Mouse (Mus musculus) kidney, embryonic 15.5 days (tissue): Measurements from ENCODE around the gene Mtmr10. TPM values are rescaled to one million over a fixed set of nuclear protein-coding genes. Genes with fewer than 3 reads are reported as not detected.

Experiments
- ATAC-seq: fragments of 200-750 bp; cut with Nextera tagmentation; replicated peaks from 2 replicates; pipeline ENCODE4 v1.8.0; 2017; ENCODE audit warnings: moderate TSS enrichment; ENCODE audit not compliant: low FRiP score
- H3K27ac ChIP-seq: fragments of 300-500 bp; sonication (generic); 2 replicates; pipeline ENCODE4 v1.5.1; 2015; ENCODE audit warnings: mild to moderate bottlenecking, inconsistent platforms
- H3K27me3 ChIP-seq: fragments of 300-500 bp; sonication (generic); 2 replicates; pipeline ENCODE4 v1.6.1; 2015; ENCODE audit warnings: inconsistent platforms
- H3K36me3 ChIP-seq: fragments of 300-500 bp; sonication (generic); 2 replicates; pipeline ENCODE4 v1.6.1; 2015; ENCODE audit warnings: inconsistent platforms
- H3K4me1 ChIP-seq: fragments of 300-500 bp; sonication (generic); 2 replicates; pipeline ENCODE4 v1.6.1; 2015; ENCODE audit warnings: inconsistent platforms
- H3K4me2 ChIP-seq: fragments of 300-500 bp; sonication (generic); 2 replicates; pipeline ENCODE4 v1.6.1; 2015; ENCODE audit warnings: moderate library complexity, mild to moderate bottlenecking, inconsistent platforms
- H3K4me3 ChIP-seq: fragments of 300-500 bp; sonication (generic); replicated peaks from 2 replicates; pipeline ENCODE4 v1.5.1; 2015; ENCODE audit warnings: mild to moderate bottlenecking, inconsistent platforms
- H3K9ac ChIP-seq: fragments of 300-500 bp; sonication (generic); 2 replicates; pipeline ENCODE4 v1.6.1; 2015; ENCODE audit warnings: mild to moderate bottlenecking, inconsistent platforms
- H3K9me3 ChIP-seq: fragments of 300-500 bp; sonication (generic); replicated peaks from 2 replicates; pipeline ENCODE4 v1.6.1; 2016; ENCODE audit warnings: inconsistent platforms
- WGBS: fragments of 180-500 bp; shearing (Covaris S2); methylation state at CpG from one replicate; pipeline ENCODE4 v1.1.7; 2015; ENCODE audit warnings: mixed read lengths; 5-methylcytosine and 5-hydroxymethylcytosine counted together
- polyA plus RNA-seq: library from polyadenylated mRNA; unstranded; fragments of >200 nt; fragmentation: Nextera tagmentation; extraction: Ambion mirVana; gene quantifications from 2 replicates; pipeline ENCODE4 v1.2.1, GENCODE M21; 2015

Mtmr10 gene
- polyA plus RNA-seq, 1 experiment from 2014 or later = 10.2 TPM

DNA sequence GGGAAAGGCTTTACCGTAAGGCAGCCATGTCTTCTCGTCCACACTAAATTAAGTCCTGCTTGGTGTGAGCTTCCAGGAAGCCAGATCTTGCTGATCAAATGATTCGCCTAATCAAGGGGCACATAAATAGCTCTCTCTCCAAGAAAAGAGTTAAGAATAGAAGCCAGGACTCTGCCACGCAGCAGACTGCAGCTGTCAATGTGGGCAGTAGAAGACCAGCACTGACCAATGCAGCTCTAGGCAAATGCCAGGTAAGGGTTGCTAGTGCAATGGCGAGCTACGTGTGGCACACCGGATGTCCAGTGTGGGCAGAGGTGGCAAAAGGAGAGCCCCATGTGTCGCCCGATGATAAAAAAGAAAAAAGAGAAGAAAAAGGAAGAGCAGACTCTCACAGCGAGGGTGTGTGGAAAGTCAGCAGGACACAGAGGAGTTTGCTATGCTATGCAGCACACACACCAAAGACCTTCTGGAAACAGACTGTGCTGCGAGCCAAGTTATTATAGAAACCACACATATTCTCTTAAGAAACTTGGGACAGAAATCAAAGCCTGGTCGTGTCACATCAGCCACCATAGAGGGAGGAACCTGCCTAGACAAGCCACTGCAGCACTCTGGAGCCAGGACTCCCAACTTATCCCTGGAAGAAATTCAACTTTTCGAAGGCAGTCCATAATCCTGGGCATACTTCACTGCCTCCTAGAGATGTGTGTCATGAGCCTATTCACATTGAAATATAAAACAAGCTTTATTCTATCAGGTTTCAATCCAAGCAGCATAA, 21.8 kb upstream of the Mtmr10 start:
- no peak overlapping the region for H3K4me2 ChIP-seq
- no peak overlapping the region for H3K4me3 ChIP-seq
- no peaks in the 10 kb centered on the region for H3K36me3 ChIP-seq
- H3K9me3 ChIP-seq = 0 out of 2 replicates have a peak, but pooled peaks cover 5% of the 10 kb centered on the region
- no peaks in the 10 kb centered on the region for H3K4me1 ChIP-seq
- H3K9ac ChIP-seq = no peak overlapping the region
- peaks cover 17% of the 10 kb centered on the region for H3K27me3 ChIP-seq
- no peak for ATAC-seq
- H3K27ac ChIP-seq = no peak overlapping the region
- 86% methylated on average over 13 of the region's 13 CpGs for WGBS

DNA sequence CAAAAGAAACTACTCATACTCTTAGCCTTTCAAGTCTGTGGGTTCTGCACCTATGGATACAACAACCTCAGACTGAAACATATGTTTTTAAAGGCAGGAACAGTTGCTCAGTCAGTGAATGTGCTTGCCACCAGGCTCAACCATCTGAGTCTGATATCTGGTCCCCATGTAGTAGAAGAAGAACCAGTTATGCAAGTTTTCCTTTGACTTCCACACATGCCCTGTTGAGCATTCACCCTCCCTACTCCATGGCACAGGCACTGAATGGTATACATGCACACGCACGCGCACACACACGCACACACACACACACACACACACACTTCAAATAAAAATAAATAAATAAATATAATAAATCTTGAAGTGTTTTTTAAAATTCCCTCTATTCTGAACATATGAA, 20.9 kb upstream of the Mtmr10 start:
- no peak overlapping the region for H3K4me3 ChIP-seq
- no peak overlapping the region for H3K9ac ChIP-seq
- H3K4me2 ChIP-seq = no peak overlapping the region
- ATAC-seq = no peak
- H3K9me3 ChIP-seq = no peaks in the 10 kb centered on the region
- 90% methylated on average over 4 of the region's 4 CpGs for WGBS
- H3K27ac ChIP-seq = no peak overlapping the region
- H3K36me3 ChIP-seq = no peaks in the 10 kb centered on the region
- peaks cover 17% of the 10 kb centered on the region for H3K27me3 ChIP-seq
- no peaks in the 10 kb centered on the region for H3K4me1 ChIP-seq

DNA sequence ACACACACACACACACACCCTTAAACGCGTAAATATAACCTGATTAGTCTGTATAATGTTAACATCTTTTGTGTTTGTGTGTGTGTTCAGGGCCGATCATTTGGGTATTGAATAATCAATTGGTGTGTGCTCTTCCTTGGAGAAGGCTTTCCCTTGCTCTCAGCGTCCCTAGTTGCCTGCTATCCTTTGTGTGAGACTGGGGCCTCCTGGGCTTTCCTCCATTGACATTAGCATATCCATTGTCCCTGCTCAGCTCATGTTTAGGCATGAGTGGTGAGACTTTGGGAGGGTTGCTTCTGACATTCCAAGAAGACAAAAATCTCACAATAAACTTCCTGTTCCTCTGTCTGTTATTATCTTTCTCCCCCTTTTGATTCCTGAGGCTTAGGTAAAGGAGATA, 15.5 kb upstream of the Mtmr10 start:
- H3K27me3 ChIP-seq = peaks cover 17% of the 10 kb centered on the region
- ATAC-seq = no peak
- 48% methylated on average over 4 of the region's 4 CpGs for WGBS

GRCm38 (mm10) chr7:64275518-64275917, 11.9 kb upstream of the Mtmr10 start:
- Histone ChIP-seq H3K27me3 (no peaks in the 10 kb centered on the region), H3K9ac (no peak overlapping the region), H3K27ac (no peak overlapping the region), H3K4me3 (no peak overlapping the region), H3K36me3 (no peaks in the 10 kb centered on the region), H3K4me2 (no peak overlapping the region), H3K9me3 (no peaks in the 10 kb centered on the region), H3K4me1 (0 out of 2 replicates have a peak, but pooled peaks cover 4% of the 10 kb centered on the region)
- no peak for ATAC-seq
- WGBS = 65% methylated on average over 4 of the region's 4 CpGs

More for the DNA sequence above, 15.5 kb upstream of the Mtmr10 start:
- Histone ChIP-seq H3K36me3 (no peaks in the 10 kb centered on the region), H3K4me3 (no peak overlapping the region), H3K9ac (no peak overlapping the region), H3K9me3 (no peaks in the 10 kb centered on the region), H3K27ac (no peak overlapping the region), H3K4me1 (0 out of 2 replicates have a peak, but pooled peaks cover 4% of the 10 kb centered on the region), H3K4me2 (no peak overlapping the region)

GRCm38 (mm10) chr7:64276921-64277320, 10.5 kb upstream of the Mtmr10 start:
- Histone ChIP-seq H3K27ac (no peak overlapping the region), H3K9me3 (no peaks in the 10 kb centered on the region), H3K27me3 (no peaks in the 10 kb centered on the region), H3K4me2 (no peak overlapping the region), H3K4me3 (no peak overlapping the region), H3K36me3 (no peaks in the 10 kb centered on the region), H3K9ac (no peak overlapping the region), H3K4me1 (0 out of 2 replicates have a peak, but pooled peaks cover 4% of the 10 kb centered on the region)
- no peak for ATAC-seq
- WGBS = 50% methylated on average over 6 of the region's 6 CpGs

DNA sequence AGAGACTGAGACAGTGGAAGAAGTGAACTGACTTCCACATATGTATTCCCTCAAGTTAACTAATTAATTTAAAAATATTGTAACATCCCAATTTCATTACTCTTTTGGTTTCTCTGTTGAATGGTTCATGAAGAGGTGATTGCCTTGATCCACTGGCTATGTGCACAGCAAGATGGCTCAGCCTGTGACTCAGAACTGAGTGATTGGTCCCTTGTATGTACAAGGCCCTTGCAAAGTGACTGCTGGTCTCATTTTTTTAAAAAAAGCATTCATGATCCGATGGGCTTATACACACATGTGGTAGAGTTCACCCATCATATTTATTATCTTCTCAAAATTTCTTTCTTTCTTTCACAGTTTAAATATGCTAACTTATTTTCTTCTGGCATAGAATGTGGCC, 8.9 kb upstream of the Mtmr10 start:
- no peak for ATAC-seq
- no peaks in the 10 kb centered on the region for H3K27me3 ChIP-seq
- no peak overlapping the region for H3K4me3 ChIP-seq
- H3K27ac ChIP-seq = no peak overlapping the region
- H3K4me1 ChIP-seq = 0 out of 2 replicates have a peak, but pooled peaks cover 4% of the 10 kb centered on the region
- H3K9ac ChIP-seq = no peak overlapping the region
- H3K36me3 ChIP-seq = no peaks in the 10 kb centered on the region
- no peaks in the 10 kb centered on the region for H3K9me3 ChIP-seq
- no peak overlapping the region for H3K4me2 ChIP-seq
- 81% methylated on average over 1 of the region's 1 CpGs for WGBS

DNA sequence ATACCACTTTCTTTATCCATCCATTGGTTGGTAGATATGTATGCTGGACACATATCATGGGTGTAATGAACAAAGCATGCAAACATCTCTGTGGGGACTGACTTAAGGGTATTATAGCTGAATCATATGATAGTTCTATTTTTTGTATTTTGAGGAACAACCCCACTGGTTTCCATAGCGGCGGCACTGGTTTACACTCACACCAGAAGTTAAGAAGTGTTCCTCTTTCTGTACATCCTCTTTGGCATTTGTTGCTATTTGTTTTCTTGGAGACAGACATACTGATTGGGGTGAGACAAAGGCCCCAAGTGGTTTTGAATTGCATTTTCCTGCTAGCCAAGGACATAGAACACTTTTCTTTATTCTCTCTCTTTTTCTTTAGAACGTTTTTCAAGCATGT, 7.9 kb upstream of the Mtmr10 start:
- H3K27me3 ChIP-seq = no peaks in the 10 kb centered on the region
- no peaks in the 10 kb centered on the region for H3K9me3 ChIP-seq
- H3K4me1 ChIP-seq = 0 out of 2 replicates have a peak, but pooled peaks cover 4% of the 10 kb centered on the region
- WGBS = 86% methylated on average over 3 of the region's 3 CpGs
- H3K9ac ChIP-seq = no peak overlapping the region
- no peak for ATAC-seq
- H3K36me3 ChIP-seq = no peaks in the 10 kb centered on the region
- no peak overlapping the region for H3K4me3 ChIP-seq
- H3K27ac ChIP-seq = no peak overlapping the region
- no peak overlapping the region for H3K4me2 ChIP-seq

DNA sequence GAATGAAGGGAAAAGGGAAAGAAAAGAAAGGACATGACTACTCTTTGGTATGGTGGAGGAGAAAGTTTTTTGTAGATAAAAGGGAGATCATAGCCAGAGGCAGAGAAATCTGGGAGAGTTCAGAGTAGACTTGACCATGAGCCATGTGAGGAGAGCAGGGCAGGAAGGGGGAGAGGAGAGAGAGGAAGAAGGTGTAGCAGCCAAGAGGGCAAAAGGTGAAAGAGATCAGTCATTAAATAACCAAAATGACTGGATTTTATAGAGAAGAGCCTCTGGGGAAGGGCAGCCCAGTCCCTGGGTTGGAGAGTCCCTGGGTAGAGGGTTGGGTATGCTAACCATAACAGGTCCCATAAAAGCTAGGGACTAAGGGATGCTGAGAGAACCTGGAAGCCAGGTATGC, 887 bp upstream of the Mtmr10 start:
- no peaks in the 10 kb centered on the region for H3K27me3 ChIP-seq
- no peak overlapping the region; the same call in 1 of the 2 replicates for H3K4me3 ChIP-seq
- no peak overlapping the region for H3K27ac ChIP-seq
- no peak for ATAC-seq
- peaks cover 11% of the 10 kb centered on the region; the same call in 1 of the 2 replicates for H3K4me1 ChIP-seq
- no peaks in the 10 kb centered on the region for H3K36me3 ChIP-seq
- no peaks in the 10 kb centered on the region for H3K9me3 ChIP-seq
- no peak overlapping the region for H3K9ac ChIP-seq
- H3K4me2 ChIP-seq = peak overlapping the region; percentile 68

- no peaks in the 10 kb centered on the region for H3K27me3 ChIP-seq
- no peak overlapping the region for H3K27ac ChIP-seq
- H3K9me3 ChIP-seq = no peaks in the 10 kb centered on the region
- H3K9ac ChIP-seq = no peak overlapping the region
- peaks cover 8% of the 10 kb centered on the region; the same call in 1 of the 2 replicates for H3K36me3 ChIP-seq
- no peak for ATAC-seq
- WGBS = 89% methylated on average over 7 of the region's 7 CpGs
- H3K4me1 ChIP-seq = peaks cover 11% of the 10 kb centered on the region; the same call in 1 of the 2 replicates
- H3K4me2 ChIP-seq = no peak overlapping the region
- no peak overlapping the region for H3K4me3 ChIP-seq
Observed at GRCm38 (mm10) chr7:64289416-64289815, 2.0 kb downstream of the Mtmr10 start.

DNA sequence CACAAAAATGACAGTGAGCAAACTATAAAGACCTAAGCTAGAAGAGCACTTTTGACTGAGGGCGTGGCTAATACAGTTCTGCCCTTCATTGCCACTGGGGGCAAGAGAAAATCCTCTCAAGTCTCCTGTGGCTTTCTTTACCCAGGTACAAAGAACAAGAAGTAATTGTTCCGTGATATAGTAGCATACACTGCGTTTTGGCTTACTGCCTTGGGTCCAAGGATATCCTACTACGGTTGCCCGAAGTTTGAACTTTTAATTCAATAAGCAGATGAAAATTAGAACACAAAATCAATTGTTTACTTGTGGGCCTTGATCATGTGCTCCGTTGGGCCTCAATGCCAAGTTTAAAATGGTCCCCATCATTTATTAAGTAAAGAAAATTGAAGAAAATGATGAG, 3.0 kb downstream of the Mtmr10 start:
- H3K27me3 ChIP-seq = no peaks in the 10 kb centered on the region
- no peak for ATAC-seq
- no peak overlapping the region for H3K27ac ChIP-seq
- no peak overlapping the region for H3K4me2 ChIP-seq
- no peaks in the 10 kb centered on the region for H3K9me3 ChIP-seq
- WGBS = 88% methylated on average over 6 of the region's 6 CpGs
- no peak overlapping the region for H3K4me3 ChIP-seq
- peaks cover 8% of the 10 kb centered on the region; the same call in 1 of the 2 replicates for H3K36me3 ChIP-seq
- H3K9ac ChIP-seq = no peak overlapping the region
- peaks cover 11% of the 10 kb centered on the region; the same call in 1 of the 2 replicates for H3K4me1 ChIP-seq

- peaks cover 8% of the 10 kb centered on the region; the same call in 1 of the 2 replicates for H3K4me1 ChIP-seq
- H3K27ac ChIP-seq = no peak overlapping the region
- no peaks in the 10 kb centered on the region for H3K9me3 ChIP-seq
- no peak overlapping the region for H3K9ac ChIP-seq
- 93% methylated on average over 10 of the region's 10 CpGs for WGBS
- H3K36me3 ChIP-seq = peaks cover 8% of the 10 kb centered on the region; the same call in 1 of the 2 replicates
- H3K27me3 ChIP-seq = no peaks in the 10 kb centered on the region
- ATAC-seq = no peak
- no peak overlapping the region for H3K4me2 ChIP-seq
- H3K4me3 ChIP-seq = no peak overlapping the region
Observed at GRCm38 (mm10) chr7:64291722-64292121, 4.3 kb downstream of the Mtmr10 start.

- Histone ChIP-seq H3K9me3 (no peaks in the 10 kb centered on the region), H3K36me3 (peaks cover 26% of the 10 kb centered on the region), H3K4me1 (no peaks in the 10 kb centered on the region), H3K4me2 (no peak overlapping the region), H3K27me3 (no peaks in the 10 kb centered on the region), H3K9ac (no peak overlapping the region), H3K4me3 (no peak overlapping the region), H3K27ac (no peak overlapping the region)
- ATAC-seq = no peak
- WGBS = 64% methylated on average over 5 of the region's 5 CpGs
Observed at GRCm38 (mm10) chr7:64296286-64297010, 9.0 kb downstream of the Mtmr10 start.
